Mouse (Mus musculus): ENCODE data around the gene Oprm1. TPM values are rescaled to one million over a fixed set of nuclear protein-coding genes. Genes with fewer than 3 reads are reported as not detected.

Gene Oprm1
- polyA plus RNA-seq, 1 experiment from 2014 or later = 0.40 TPM

DNA sequence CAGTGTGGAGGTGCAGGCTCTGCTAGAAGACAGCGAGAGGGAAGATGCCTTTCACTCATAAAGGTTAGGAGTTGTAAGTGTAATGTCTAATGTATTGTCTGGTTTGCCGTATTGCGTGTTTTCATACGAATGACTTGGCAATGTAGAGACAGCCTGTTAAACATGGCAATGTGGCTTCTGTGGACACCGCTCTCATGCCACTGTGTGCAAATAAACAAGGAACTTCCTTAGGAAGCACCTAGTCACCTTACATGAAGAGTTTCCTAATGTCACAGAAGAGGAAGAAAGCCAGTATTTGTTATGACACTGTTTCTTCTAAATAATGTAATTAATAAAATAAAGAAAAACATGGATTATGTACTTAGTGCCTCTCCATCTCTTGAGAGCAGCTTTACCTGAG, 278.9 kb downstream of the Oprm1 start:
- 88% methylated on average over 5 of the region's 5 CpGs for WGBS
- Histone ChIP-seq H3K4me3 (replicated peaks; ENCODE audit: low read length) (no peak overlapping the region), H3K9ac (ENCODE audit: low read length) (no peak overlapping the region), H3K27me3 (ENCODE audit: control insufficient read depth, insufficient read depth, low read length) (no peaks in the 10 kb centered on the region), H3K27ac (ENCODE audit: low read length) (no peak overlapping the region), H3K4me2 (ENCODE audit: low read depth, low read length) (no peak overlapping the region), H3K36me3 (ENCODE audit: control insufficient read depth, insufficient read depth, low read length) (no peaks in the 10 kb centered on the region), H3K4me1 (ENCODE audit: control insufficient read depth, insufficient read depth, low read length) (peaks cover 3% of the 10 kb centered on the region; the same call in 1 of the 2 replicates), H3K9me3 (replicated peaks; ENCODE audit: control insufficient read depth, low read length) (no peaks in the 10 kb centered on the region)
- ATAC-seq (ENCODE audit: insufficient read depth, low FRiP score) = no peak

- no peaks in the 10 kb centered on the region for H3K36me3 ChIP-seq (ENCODE audit: control insufficient read depth, insufficient read depth, low read length)
- H3K27ac ChIP-seq (ENCODE audit: low read length) = no peak overlapping the region
- no peaks in the 10 kb centered on the region for H3K27me3 ChIP-seq (ENCODE audit: control insufficient read depth, insufficient read depth, low read length)
- ATAC-seq (ENCODE audit: insufficient read depth, low FRiP score) = no peak
- no peaks in the 10 kb centered on the region for H3K9me3 ChIP-seq (replicated peaks; ENCODE audit: control insufficient read depth, low read length)
- H3K4me1 ChIP-seq (ENCODE audit: control insufficient read depth, insufficient read depth, low read length) = peaks cover 3% of the 10 kb centered on the region; the same call in 1 of the 2 replicates
- no peak overlapping the region for H3K4me2 ChIP-seq (ENCODE audit: low read depth, low read length)
- H3K9ac ChIP-seq (ENCODE audit: low read length) = no peak overlapping the region
- H3K4me3 ChIP-seq (replicated peaks; ENCODE audit: low read length) = no peak overlapping the region
Measured at GRCm38 (mm10) chr10:7041032-7041431, 282.7 kb downstream of the Oprm1 start.

GRCm38 (mm10) chr10:7043896-7044295, 285.6 kb downstream of the Oprm1 start:
- Histone ChIP-seq H3K4me3 (replicated peaks; ENCODE audit: low read length) (no peak overlapping the region), H3K9ac (ENCODE audit: low read length) (no peak overlapping the region), H3K27me3 (ENCODE audit: control insufficient read depth, insufficient read depth, low read length) (no peaks in the 10 kb centered on the region), H3K36me3 (ENCODE audit: control insufficient read depth, insufficient read depth, low read length) (no peaks in the 10 kb centered on the region), H3K9me3 (replicated peaks; ENCODE audit: control insufficient read depth, low read length) (no peaks in the 10 kb centered on the region), H3K4me2 (ENCODE audit: low read depth, low read length) (no peak overlapping the region), H3K27ac (ENCODE audit: low read length) (no peak overlapping the region), H3K4me1 (ENCODE audit: control insufficient read depth, insufficient read depth, low read length) (peaks cover 12% of the 10 kb centered on the region)
- no peak for ATAC-seq (ENCODE audit: insufficient read depth, low FRiP score)
- 70% methylated on average over 5 of the region's 5 CpGs for WGBS

DNA sequence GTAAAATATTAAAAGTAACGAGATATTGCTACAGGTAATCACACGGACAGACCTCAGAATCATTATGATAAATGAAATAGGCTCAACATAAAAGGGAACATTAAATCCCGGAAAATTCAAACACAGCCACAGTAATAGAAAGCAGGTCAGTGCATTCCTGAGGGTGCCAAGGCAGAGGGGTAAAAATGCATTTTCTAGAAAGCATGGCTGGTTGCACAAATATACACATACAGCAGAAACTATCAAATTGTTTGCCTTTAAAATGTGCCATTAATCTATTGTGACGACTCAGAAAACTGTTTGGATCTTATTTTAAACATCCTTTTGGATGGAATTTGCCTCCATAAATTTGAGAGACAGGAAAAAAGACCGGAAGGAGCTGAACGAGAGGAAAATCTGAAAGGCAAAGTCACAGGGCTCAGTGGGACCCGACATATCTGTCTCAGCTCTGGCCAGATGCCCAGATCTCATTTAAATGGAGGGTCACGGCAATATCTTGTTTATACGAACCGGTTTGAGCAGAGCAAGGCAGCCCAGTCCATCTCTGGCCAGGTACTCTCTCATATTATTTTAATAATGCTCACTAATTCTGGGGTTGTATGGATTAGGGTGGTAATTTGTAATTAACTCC, 289.1 kb downstream of the Oprm1 start:
- Histone ChIP-seq H3K9ac (ENCODE audit: low read length) (no peak overlapping the region), H3K9me3 (replicated peaks; ENCODE audit: control insufficient read depth, low read length) (no peaks in the 10 kb centered on the region), H3K4me2 (ENCODE audit: low read depth, low read length) (peak overlapping the region; percentile 24; the same call in 1 of the 2 replicates), H3K27me3 (ENCODE audit: control insufficient read depth, insufficient read depth, low read length) (no peaks in the 10 kb centered on the region), H3K36me3 (ENCODE audit: control insufficient read depth, insufficient read depth, low read length) (no peaks in the 10 kb centered on the region), H3K4me3 (replicated peaks; ENCODE audit: low read length) (no peak overlapping the region), H3K27ac (ENCODE audit: low read length) (peak overlapping the region; percentile 71), H3K4me1 (ENCODE audit: control insufficient read depth, insufficient read depth, low read length) (peaks cover 11% of the 10 kb centered on the region)
- WGBS = 19% methylated on average over 10 of the region's 10 CpGs
- ATAC-seq (ENCODE audit: insufficient read depth, low FRiP score) = peak; percentile 74; the same call in 1 of the 2 replicates

GRCm38 (mm10) chr10:7047919-7048291, 289.6 kb downstream of the Oprm1 start:
- H3K4me1 ChIP-seq (ENCODE audit: control insufficient read depth, insufficient read depth, low read length) = peaks cover 13% of the 10 kb centered on the region
- H3K27me3 ChIP-seq (ENCODE audit: control insufficient read depth, insufficient read depth, low read length) = no peaks in the 10 kb centered on the region
- H3K4me2 ChIP-seq (ENCODE audit: low read depth, low read length) = peak overlapping the region; percentile 24; the same call in 1 of the 2 replicates
- no peak for ATAC-seq (ENCODE audit: insufficient read depth, low FRiP score)
- 40% methylated on average over 2 of the region's 2 CpGs for WGBS
- no peaks in the 10 kb centered on the region for H3K36me3 ChIP-seq (ENCODE audit: control insufficient read depth, insufficient read depth, low read length)
- H3K4me3 ChIP-seq (replicated peaks; ENCODE audit: low read length) = no peak overlapping the region
- peak overlapping the region; percentile 71 for H3K27ac ChIP-seq (ENCODE audit: low read length)
- no peaks in the 10 kb centered on the region for H3K9me3 ChIP-seq (replicated peaks; ENCODE audit: control insufficient read depth, low read length)
- no peak overlapping the region for H3K9ac ChIP-seq (ENCODE audit: low read length)

- Histone ChIP-seq H3K27me3 (ENCODE audit: control insufficient read depth, insufficient read depth, low read length) (no peaks in the 10 kb centered on the region), H3K4me2 (ENCODE audit: low read depth, low read length) (no peak overlapping the region), H3K36me3 (ENCODE audit: control insufficient read depth, insufficient read depth, low read length) (no peaks in the 10 kb centered on the region), H3K9me3 (replicated peaks; ENCODE audit: control insufficient read depth, low read length) (no peaks in the 10 kb centered on the region), H3K4me3 (replicated peaks; ENCODE audit: low read length) (no peak overlapping the region), H3K27ac (ENCODE audit: low read length) (no peak overlapping the region), H3K4me1 (ENCODE audit: control insufficient read depth, insufficient read depth, low read length) (peaks cover 13% of the 10 kb centered on the region), H3K9ac (ENCODE audit: low read length) (no peak overlapping the region)
- ATAC-seq (ENCODE audit: insufficient read depth, low FRiP score) = no peak
- 61% methylated on average over 3 of the region's 3 CpGs for WGBS
Measured at GRCm38 (mm10) chr10:7049901-7050300, 291.6 kb downstream of the Oprm1 start.

GRCm38 (mm10) chr10:7052315-7053017, 294.2 kb downstream of the Oprm1 start, which contains the start of gene Ipcef1:
Gene Ipcef1 (minus strand): TSS chr10:7052478.
- Histone ChIP-seq H3K27me3 (ENCODE audit: control insufficient read depth, insufficient read depth, low read length) (no peaks in the 10 kb centered on the region), H3K9me3 (replicated peaks; ENCODE audit: control insufficient read depth, low read length) (no peaks in the 10 kb centered on the region), H3K4me2 (ENCODE audit: low read depth, low read length) (peak within 1 kb of the TSS; percentile 37), H3K9ac (ENCODE audit: low read length) (peak within 1 kb of the TSS; percentile 9; the same call in 1 of the 2 replicates), H3K27ac (ENCODE audit: low read length) (peak within 1 kb of the TSS; percentile 88), H3K36me3 (ENCODE audit: control insufficient read depth, insufficient read depth, low read length) (no peaks in the 10 kb centered on the region), H3K4me3 (replicated peaks; ENCODE audit: low read length) (0 out of 2 replicates have a peak within 1 kb of the TSS, but pooled peaks have one; percentile 16), H3K4me1 (ENCODE audit: control insufficient read depth, insufficient read depth, low read length) (peaks cover 13% of the 10 kb centered on the region)
- peak; percentile 47; the same call in 1 of the 2 replicates for ATAC-seq (ENCODE audit: insufficient read depth, low FRiP score)
- WGBS = 17% methylated on average over 12 of the region's 12 CpGs

DNA sequence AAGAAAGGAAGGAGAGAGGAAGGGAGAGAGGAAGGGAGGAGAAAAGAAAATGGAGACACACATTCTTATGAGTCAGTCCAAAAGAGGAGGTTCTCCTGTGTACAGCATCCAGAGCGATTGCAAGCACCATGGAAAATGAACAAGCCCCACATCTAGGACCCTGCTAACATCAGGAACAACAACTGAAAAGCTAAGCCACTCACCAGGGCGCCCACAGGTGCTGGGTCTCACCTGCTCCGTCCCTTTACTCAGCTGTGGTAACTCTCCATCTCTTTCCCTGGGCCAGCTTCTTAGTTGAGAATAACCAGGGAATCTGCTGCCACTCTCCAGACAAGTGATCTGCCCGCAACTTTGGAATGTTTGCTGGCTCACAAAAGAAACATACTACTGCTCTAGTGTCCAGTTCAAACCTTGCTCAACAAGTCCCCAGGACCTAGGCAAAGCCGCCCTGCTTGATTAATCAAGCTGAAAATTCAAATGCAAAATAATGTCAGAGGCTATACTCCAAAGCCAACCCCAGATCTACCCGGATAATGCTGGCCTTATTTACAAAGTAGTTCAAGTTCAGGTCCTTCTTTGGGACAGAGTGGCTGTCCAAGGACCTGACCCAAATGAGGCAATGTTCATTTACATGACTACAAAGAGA, 296.4 kb downstream of the Oprm1 start:
- Histone ChIP-seq H3K4me1 (ENCODE audit: control insufficient read depth, insufficient read depth, low read length) (peaks cover 4% of the 10 kb centered on the region; the same call in 1 of the 2 replicates), H3K36me3 (ENCODE audit: control insufficient read depth, insufficient read depth, low read length) (no peaks in the 10 kb centered on the region), H3K4me3 (replicated peaks; ENCODE audit: low read length) (no peak overlapping the region), H3K9ac (ENCODE audit: low read length) (no peak overlapping the region), H3K27ac (ENCODE audit: low read length) (no peak overlapping the region), H3K4me2 (ENCODE audit: low read depth, low read length) (no peak overlapping the region), H3K9me3 (replicated peaks; ENCODE audit: control insufficient read depth, low read length) (no peaks in the 10 kb centered on the region), H3K27me3 (ENCODE audit: control insufficient read depth, insufficient read depth, low read length) (no peaks in the 10 kb centered on the region)
- ATAC-seq (ENCODE audit: insufficient read depth, low FRiP score) = no peak
- WGBS = 74% methylated on average over 6 of the region's 6 CpGs

GRCm38 (mm10) chr10:7057546-7057945, 299.2 kb downstream of the Oprm1 start:
- H3K9me3 ChIP-seq (replicated peaks; ENCODE audit: control insufficient read depth, low read length) = no peaks in the 10 kb centered on the region
- ATAC-seq (ENCODE audit: insufficient read depth, low FRiP score) = no peak

More at GRCm38 (mm10) chr10:7057546-7057945, 299.2 kb downstream of the Oprm1 start:
- H3K36me3 ChIP-seq (ENCODE audit: control insufficient read depth, insufficient read depth, low read length) = no peaks in the 10 kb centered on the region
- H3K4me1 ChIP-seq (ENCODE audit: control insufficient read depth, insufficient read depth, low read length) = 0 out of 2 replicates have a peak, but pooled peaks cover under 1% of the 10 kb centered on the region
- 77% methylated on average over 1 of the region's 1 CpGs for WGBS
- H3K27me3 ChIP-seq (ENCODE audit: control insufficient read depth, insufficient read depth, low read length) = no peaks in the 10 kb centered on the region
- H3K4me3 ChIP-seq (replicated peaks; ENCODE audit: low read length) = no peak overlapping the region
- H3K9ac ChIP-seq (ENCODE audit: low read length) = no peak overlapping the region
- H3K27ac ChIP-seq (ENCODE audit: low read length) = no peak overlapping the region
- H3K4me2 ChIP-seq (ENCODE audit: low read depth, low read length) = no peak overlapping the region
